Mouse (Mus musculus) brain, embryonic 14.5 days (tissue): ENCODE measurements at regions not wholly inside any gene's neighbourhood (a gene's known extent, or its start where the extent isn't known, plus 50 kb on each side); places are given as distances from the start of the nearest gene placed in this dataset.

Experiments used
- CTCF ChIP-seq: fragments of 200-500 bp; IDR thresholded peaks from 2 replicates; pipeline ENCODE4 v1.5.1; 2012; ENCODE audit warnings: inconsistent platforms, mild to moderate bottlenecking, moderate library complexity, borderline replicate concordance; ENCODE audit not compliant: insufficient read depth, insufficient read length; ENCODE audit errors: extremely low read depth
- POLR2A ChIP-seq: fragments of 200-500 bp; IDR thresholded peaks from 2 replicates; pipeline ENCODE4 v1.6.1; 2012; ENCODE audit warnings: mild to moderate bottlenecking, inconsistent platforms, borderline replicate concordance; ENCODE audit not compliant: poor library complexity, insufficient read depth, insufficient read length, severe bottlenecking; ENCODE audit errors: extremely low read depth

DNA sequence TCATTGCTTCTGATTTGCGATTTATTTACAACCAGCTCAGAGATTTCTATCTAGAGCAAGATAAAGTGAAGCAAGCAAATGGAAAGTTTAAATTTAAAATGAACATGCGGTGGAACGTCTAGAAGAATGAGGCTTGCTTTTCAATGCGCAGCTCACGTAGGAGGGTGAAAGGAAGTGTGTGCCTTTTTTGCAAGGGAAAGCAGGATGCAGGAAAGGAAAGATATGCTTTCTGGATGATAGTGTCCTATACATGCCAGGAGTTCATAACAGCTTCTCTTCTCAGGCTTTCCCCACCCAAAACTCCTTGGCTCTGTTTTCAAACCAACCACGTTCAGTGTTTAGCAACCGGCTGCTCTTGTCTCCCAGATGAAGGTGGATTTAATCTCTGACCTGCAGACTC, 132.9 kb upstream of the Nlgn1 start:
- TF ChIP-seq CTCF = no peak
- no peak for TF ChIP-seq POLR2A
